Mouse (Mus musculus) erythroid progenitor cell, adult 5-6 weeks (primary cell): ENCODE results near the gene 1700011L22Rik. TPM values are rescaled to one million over a fixed set of nuclear protein-coding genes. Genes with fewer than 3 reads are reported as not detected.

Experiments
- ATAC-seq: replicated peaks from 2 replicates; pipeline ENCODE4 v1.8.0; 2016; ENCODE audit warnings: moderate number of reproducible peaks, mild to moderate bottlenecking, moderate TSS enrichment, inconsistent platforms; ENCODE audit not compliant: poor library complexity, low FRiP score, severe bottlenecking
- total RNA-seq, 2 experiments: library from RNA; stranded (forward) in 1 of 2; stranded (reverse) in 1 of 2; fragments of 150-400 nt in 1 of 2; fragments of 186-747, 209-891 nt in 1 of 2; gene quantifications; 2 replicates each; pipeline versions ENCODE4 v1.2.3 to v1.2.4; 2015 to 2017; ENCODE audit warnings: low replicate concordance in 2 of 2

The 1700011L22Rik gene
- total RNA-seq, 2 experiments from 2014 or later = not detected

GRCm38 (mm10) chr8:79253742-79254141 is 5.4 kb upstream of the 1700011L22Rik start:
- ATAC-seq = no peak

GRCm38 (mm10) chr8:79243422-79243821 is 4.9 kb downstream of the 1700011L22Rik start:
- no peak for ATAC-seq

- no peak for ATAC-seq
Observed at GRCm38 (mm10) chr8:79239996-79240395, 8.4 kb downstream of the 1700011L22Rik start.

GRCm38 (mm10) chr8:79239320-79239719 is 9.1 kb downstream of the 1700011L22Rik start:
- ATAC-seq = no peak

- ATAC-seq = no peak
Observed at GRCm38 (mm10) chr8:79229266-79229888, 19.0 kb downstream of the 1700011L22Rik start.

GRCm38 (mm10) chr8:79227916-79228315 is 20.5 kb downstream of the 1700011L22Rik start:
- ATAC-seq = no peak

GRCm38 (mm10) chr8:79227194-79227593 is 21.2 kb downstream of the 1700011L22Rik start:
- no peak for ATAC-seq

GRCm38 (mm10) chr8:79226046-79226445 is 22.3 kb downstream of the 1700011L22Rik start:
- no peak for ATAC-seq

- ATAC-seq = no peak
Observed at GRCm38 (mm10) chr8:79225586-79225985, 22.8 kb downstream of the 1700011L22Rik start.

GRCm38 (mm10) chr8:79224363-79224762 is 24.0 kb downstream of the 1700011L22Rik start:
- no peak for ATAC-seq

- no peak for ATAC-seq
Observed at GRCm38 (mm10) chr8:79222752-79223141, 25.6 kb downstream of the 1700011L22Rik start.

- ATAC-seq = no peak
Observed at GRCm38 (mm10) chr8:79222106-79222751, 26.1 kb downstream of the 1700011L22Rik start.

GRCm38 (mm10) chr8:79211630-79212029 is 36.7 kb downstream of the 1700011L22Rik start:
- no peak for ATAC-seq

GRCm38 (mm10) chr8:79209641-79210358 is 38.6 kb downstream of the 1700011L22Rik start:
- no peak for ATAC-seq

- no peak for ATAC-seq
Observed at GRCm38 (mm10) chr8:79208691-79209640, 39.4 kb downstream of the 1700011L22Rik start.

- ATAC-seq = no peak
Observed at GRCm38 (mm10) chr8:79208181-79208580, 40.2 kb downstream of the 1700011L22Rik start.

GRCm38 (mm10) chr8:79206895-79207294 is 41.5 kb downstream of the 1700011L22Rik start:
- no peak for ATAC-seq

GRCm38 (mm10) chr8:79201446-79202147 is 46.8 kb downstream of the 1700011L22Rik start:
- no peak for ATAC-seq

GRCm38 (mm10) chr8:79198675-79199074 is 49.7 kb downstream of the 1700011L22Rik start:
- ATAC-seq = no peak
